Mouse (Mus musculus) heart, postnatal 14 days (tissue): Measurements from ENCODE around the gene Tufm. TPM values are rescaled to one million over a fixed set of nuclear protein-coding genes. Genes with fewer than 3 reads are reported as not detected.

ENCODE experiments used
- total RNA-seq, 2 experiments: library from RNA; stranded (reverse); gene quantifications; 2 replicates each; pipeline ENCODE4 v1.2.3; 2021

Gene Tufm
- total RNA-seq, 2 experiments from 2014 or later: 291 to 309 TPM

Other genes with a start within 250 kb of the Tufm start
- gene Sbk1, start 214.7 kb upstream of the Tufm start, total RNA-seq: 10 to 100 TPM; 77.7 to 82.2 TPM
- 10 to 100 TPM in 1 of 2 experiments, 1 to 10 TPM in 1; 2.3 to 13.3 TPM for gene Lat, start 117.8 kb upstream of the Tufm start, total RNA-seq
- gene Spns1, start 109.9 kb upstream of the Tufm start, total RNA-seq: 10 to 100 TPM; 36.3 to 38.3 TPM
- gene Nfatc2ip, start 90.6 kb upstream of the Tufm start, total RNA-seq: 1 to 10 TPM; 5.4 to 7.1 TPM
- gene Cd19, start 72.5 kb upstream of the Tufm start, total RNA-seq: under 1 TPM; 0.53 to 0.56 TPM
- gene Rabep2, start 58.6 kb upstream of the Tufm start, total RNA-seq: 1 to 10 TPM; 7.7 TPM
- under 1 TPM; 0.48 to 0.49 TPM for gene Atp2a1, start 24.3 kb upstream of the Tufm start, total RNA-seq
- gene Sh2b1, start 11.9 kb upstream of the Tufm start, total RNA-seq: 10 to 100 TPM; 44.3 to 44.8 TPM
- gene Atxn2l, start 16.1 kb downstream of the Tufm start, total RNA-seq: 10 to 100 TPM; 44.6 to 47.1 TPM
- 100 to 1,000 TPM; 138 to 140 TPM for gene Eif3c, start 79.0 kb downstream of the Tufm start, total RNA-seq
- gene Apobr, start 97.6 kb downstream of the Tufm start, total RNA-seq: 1 to 10 TPM in 1 of 2 experiments, under 1 TPM in 1; 0.65 to 1.7 TPM
- 10 to 100 TPM; 13.2 to 13.3 TPM for gene Cln3, start 98.5 kb downstream of the Tufm start, total RNA-seq
- gene Il27, start 107.6 kb downstream of the Tufm start, total RNA-seq: not detected
- gene Nupr1, start 143.5 kb downstream of the Tufm start, total RNA-seq: 1 to 10 TPM; 8.7 to 9.2 TPM
- 10 to 100 TPM; 24.6 to 28.6 TPM for gene Sgf29, start 161.9 kb downstream of the Tufm start, total RNA-seq
- gene Sult1a1, start 189.1 kb downstream of the Tufm start, total RNA-seq: 10 to 100 TPM; 38.6 to 43.2 TPM
- 10 to 100 TPM; 49.2 to 51.2 TPM for gene Bola2, start 208.0 kb downstream of the Tufm start, total RNA-seq
- 1 to 10 TPM; 5.7 to 7.7 TPM for gene Slx1b, start 208.4 kb downstream of the Tufm start, total RNA-seq
- 10 to 100 TPM in 1 of 2 experiments, 1 to 10 TPM in 1; 8.8 to 28.1 TPM for gene Coro1a, start 220.4 kb downstream of the Tufm start, total RNA-seq